Mouse (Mus musculus) embryo, embryonic 11 days (tissue): ENCODE measurements around the gene Ecsit.
"Not testable (repeated sequence)": the region's sequence is repeated elsewhere in the genome, so short reads cannot be mapped to it uniquely, and the experiment has no call there.

Experiments used
- DNase-seq: peaks from one replicate; pipeline ENCODE4 v3.0.0-alpha.2; 2015

Gene Ecsit

DNA sequence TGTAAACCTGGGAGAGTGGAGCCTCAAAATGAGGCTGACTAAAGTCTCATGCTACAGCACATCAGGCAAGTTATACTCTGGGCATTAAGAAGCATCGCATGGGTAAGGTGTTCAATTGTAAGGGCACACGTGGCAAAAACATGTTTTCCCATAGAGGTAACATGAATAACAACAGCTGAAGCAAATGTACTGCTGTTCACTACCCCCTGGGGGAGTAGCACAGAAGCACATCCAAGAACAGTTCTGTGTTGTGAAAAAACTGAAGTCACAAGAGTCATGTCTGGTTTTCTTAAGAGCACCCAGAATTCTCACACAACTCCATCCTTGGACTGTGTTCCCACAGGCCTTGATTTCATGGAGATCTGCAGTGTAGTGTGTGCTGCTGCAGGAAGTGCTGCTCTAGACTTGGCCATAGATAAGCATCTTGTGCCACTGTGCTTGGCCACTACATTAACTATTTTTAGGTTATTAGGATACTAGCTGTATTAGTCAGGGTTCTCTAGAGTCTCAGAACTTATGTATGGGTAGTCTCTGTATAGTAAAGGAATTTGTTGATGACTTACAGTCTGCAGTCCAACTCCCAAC is 1.9 kb upstream of the Ecsit start:
- no peak for DNase-seq

DNA sequence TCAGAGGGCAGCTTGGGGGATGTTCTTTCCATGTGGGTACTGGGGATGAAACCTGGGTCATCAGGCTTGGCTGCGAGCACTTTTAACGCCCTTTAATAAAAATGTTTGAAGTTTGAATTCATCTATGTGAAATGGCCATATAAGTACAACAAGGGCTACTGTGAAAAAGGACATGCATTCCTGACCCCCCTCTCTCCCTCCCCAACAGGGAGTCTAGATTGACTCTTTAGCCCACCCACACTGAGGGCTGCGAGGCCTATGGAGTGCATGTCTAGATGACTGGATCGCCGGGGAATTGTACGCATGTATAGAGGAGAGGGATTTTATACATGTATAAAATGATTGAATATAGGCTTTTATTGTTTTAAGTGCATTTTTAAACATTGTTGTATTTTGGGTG is 774 bp upstream of the Ecsit start:
- DNase-seq = no peak

DNA sequence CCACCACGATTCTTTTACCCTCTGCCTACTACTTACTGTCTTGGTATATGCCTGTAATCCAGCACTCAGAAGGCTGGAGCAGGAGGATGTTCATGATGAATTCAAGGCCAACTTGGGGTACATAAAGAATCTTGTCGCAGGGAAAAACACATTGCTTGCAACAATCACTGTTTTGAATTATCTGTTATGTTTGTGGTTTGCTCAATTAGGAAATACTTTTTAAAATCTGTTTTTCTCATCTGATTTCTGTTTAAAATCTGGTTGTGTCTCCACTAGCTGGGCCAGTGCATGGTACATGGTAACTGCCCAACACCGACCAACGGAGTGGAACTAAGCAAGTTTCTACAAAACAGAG is 594 bp downstream of the Ecsit start:
- DNase-seq = no peak

DNA sequence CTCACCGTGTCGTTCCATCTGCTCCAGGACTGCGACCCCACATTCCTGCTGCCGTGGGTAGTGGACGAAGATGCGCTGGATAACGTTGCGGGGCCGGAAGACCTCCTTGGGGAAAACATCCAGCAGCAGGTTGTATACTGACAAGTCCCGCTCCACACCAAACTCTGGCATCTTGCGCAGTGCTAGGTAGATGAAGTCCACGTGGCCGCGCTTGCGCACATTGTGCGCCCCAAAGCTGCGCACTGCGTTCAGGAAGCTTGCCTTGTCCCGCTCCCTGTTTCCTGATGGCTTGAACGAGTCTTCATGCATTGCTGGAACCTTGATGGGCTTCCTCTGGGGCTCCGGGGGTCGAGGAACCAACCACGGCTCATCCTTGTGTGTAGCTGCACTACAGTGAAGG is 9.0 kb downstream of the Ecsit start:
- DNase-seq = no peak

DNA sequence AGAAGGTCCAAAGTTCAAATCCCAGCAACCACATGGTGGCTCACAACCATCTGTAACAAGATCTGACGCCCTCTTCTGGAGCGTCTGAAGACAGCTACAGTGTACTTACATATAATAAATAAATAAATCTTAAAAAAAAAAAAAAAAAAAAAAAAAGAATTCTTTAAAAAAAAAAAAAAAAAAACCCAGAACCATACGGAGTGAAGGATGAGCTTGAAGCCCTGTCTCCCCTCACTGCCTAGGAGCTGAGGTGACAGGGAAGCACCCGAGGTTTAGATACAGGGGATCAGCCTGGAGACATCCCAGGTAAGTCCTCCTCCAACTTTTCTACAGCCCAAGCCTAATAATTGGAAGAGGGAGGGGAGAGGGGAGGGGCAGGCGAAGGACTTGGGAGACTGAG is 9.5 kb downstream of the Ecsit start:
- DNase-seq = not testable (repeated sequence)

DNA sequence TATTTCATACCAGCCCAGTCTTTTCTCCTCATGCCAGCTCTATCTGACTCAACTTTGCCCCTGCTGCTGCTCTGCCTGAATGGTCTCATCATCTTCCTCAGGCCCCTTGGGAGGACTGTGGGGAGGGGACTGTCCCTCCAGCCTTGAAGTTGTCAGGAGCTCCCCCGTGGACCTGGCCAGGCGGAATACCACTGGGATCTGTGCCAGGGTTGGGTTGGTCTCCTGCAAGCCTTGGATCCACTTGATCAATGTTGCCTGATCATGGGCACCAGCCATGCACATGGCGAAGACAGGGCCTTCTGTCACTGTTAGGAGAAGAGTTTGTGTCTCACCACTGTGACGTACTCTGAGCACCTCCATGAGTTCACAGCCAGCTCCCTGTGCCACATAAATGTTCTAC is 13.0 kb downstream of the Ecsit start:
- no peak for DNase-seq

DNA sequence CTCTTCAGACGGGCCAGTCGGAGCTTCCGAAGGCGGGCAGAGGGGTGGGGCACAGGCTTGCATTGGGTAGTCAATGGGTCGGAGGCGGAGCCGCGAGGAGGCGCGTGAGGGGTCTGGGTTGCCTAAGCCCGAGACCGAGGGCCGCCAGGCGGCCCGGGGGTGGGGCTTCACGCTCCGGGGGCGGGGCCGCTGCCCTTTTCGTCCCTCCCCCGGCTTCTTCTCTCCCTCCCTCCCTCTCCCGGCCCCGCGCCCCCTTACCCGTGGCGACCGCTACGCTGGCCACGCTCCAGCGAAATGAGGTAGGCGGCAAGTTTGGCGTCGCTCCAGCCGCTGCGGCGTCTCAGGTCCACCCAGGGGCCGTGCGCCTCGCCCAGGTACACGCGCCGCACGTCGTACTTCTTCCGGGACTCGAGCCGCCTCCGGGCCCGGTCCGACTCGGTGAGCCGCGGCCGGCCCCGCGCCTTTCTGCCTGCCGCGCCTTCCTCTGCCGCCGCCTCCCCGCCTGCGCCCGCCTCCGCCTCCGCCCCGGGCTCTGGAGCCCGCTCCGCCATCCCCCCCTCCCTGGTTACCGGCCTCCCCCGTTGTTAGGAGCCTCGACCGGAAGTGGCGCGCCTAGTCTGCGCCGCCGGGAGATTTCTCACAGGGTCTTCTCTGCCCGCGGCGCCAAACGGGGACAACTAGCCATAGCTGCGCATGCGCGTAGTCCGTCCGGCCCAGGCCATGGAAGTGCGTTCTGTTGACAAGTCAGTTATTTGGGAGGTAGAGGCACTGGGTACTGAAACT is 14.3 kb downstream of the Ecsit start, which contains the start of the genes Gm49318 and Zfp653:
Gm49318 (minus strand) TSS at position 469 of the 783 bp plus-strand sequence.
Zfp653 (minus strand) TSS at position 586 of the 783 bp plus-strand sequence.
- DNase-seq = peak; percentile 99

DNA sequence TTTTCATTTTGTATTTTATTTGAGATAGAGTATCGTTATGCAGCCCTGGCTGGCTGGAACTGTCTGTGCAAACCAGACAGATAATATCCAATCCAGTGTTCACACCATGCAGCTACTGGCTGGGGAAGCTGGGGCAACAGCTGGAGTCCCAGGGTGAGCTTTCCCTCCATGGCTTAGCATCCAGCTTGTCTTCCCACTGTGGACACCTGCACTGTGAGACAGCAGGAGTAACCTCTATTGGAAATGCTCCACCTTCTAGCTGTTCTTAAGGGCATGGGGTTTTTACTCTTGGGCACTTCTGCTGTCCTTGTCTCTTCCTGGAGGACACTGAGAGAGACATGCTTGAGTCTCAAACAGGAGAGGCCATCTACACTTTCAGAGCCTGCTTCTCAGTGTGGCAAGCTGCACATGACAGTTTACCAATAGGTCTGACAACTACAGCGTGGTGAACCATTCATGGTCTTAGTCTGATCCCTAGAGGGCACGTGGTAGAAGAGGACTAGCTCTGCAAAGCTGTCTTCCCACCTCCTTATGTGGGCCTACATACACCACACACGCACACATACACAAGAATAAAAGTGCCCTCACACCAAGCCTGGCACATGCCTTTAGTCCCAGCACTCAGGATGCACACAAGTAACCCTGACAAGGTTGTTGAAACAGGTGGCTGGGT is 15.2 kb downstream of the Ecsit start:
- no peak for DNase-seq

DNA sequence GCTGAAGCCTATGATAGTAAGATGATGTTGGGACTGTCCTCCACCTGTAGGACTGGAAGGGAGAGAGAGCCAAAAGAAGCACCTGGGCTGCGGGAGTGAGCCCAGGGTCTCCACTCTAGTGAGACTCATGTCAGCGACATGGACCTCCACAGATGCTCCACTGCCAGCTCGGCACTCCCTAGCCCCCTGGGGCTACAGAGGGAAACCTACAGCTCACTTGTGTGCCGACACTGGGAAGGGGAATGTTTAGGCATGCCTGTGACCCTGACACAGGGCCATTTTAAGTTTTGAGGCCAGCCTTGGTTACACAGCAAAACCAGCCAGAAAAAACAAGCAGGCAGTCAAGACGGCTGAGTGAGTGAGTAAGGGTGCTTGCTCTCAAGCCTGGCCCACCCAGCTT is 18.0 kb downstream of the Ecsit start:
- DNase-seq = no peak

DNA sequence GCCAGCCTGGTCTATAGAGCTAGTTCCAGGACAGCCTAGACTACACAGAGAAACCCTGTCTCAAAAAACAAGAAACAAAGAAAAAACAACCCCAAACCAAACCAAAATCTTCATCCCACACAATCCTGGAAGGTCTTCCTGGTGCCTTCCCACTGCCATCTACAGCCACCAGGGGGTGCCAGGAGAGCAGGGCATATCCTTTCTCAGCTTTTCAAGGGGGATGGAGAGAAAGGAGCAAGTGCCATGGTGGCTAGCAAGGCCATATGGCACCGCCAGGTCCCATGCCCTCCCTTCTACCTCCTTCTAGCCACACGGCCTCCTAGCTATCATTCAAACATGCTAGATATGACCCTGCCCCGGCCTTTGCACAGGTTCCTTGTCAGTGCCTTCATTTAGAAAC is 18.8 kb downstream of the Ecsit start:
- DNase-seq = peak; percentile 59

DNA sequence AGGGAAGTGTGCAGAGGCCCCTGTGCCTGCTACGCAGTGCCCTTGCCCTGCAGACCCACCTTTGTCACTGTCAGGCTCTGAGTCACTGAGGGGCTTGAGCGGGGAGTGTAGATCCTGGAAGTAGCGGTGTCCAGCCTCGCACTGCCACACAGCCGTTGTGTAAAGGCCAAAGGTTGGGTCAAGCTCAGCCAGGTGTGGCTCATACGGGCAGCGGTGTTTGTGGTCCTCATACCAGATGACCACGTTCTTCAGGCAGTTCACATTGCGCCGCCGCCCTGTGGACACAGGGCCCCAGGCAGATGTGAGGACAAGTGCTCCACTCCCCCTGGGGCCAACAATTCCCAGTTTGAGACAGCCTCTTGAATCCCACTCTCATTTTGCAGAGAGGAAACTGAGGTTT is 19.6 kb downstream of the Ecsit start:
- DNase-seq = no peak

DNA sequence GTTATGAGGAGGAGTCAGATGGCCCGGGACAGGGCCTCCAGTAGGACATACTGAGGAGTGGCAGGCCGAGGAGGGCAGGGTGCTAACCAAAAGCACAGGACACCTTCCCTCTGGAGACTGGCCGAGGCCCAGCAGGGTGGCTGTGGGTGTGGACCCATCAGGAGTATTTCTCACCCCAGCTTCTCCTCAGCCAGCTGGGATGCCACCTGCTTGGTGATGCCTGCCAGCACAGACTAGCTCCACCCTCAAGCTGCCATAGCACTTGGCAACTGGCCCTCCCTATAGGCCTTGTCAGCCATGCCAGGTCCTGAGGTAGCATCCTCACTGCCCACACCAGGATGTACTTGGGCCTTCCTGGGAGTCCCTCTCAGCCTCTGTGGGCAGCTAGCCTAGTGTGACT is 20.9 kb downstream of the Ecsit start:
- DNase-seq = no peak

DNA sequence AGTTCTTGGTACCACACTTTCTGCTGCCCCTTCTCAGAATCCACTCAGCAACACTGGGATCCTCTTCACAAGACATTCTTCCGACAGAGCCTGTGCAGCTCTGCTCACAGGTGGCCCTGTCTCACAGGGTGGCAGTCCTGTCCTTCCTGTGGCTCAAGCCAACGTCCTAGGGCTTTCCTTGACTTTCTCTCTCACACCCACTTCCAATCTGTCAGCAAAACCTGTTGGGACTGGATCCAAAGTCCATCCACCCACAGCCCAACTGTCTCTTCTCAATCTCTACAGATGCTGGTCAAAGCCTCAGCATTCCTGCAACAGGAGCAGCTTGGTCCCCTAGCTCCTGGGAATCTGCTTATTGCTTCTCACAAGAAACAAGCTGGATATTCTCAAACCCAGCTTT is 23.9 kb downstream of the Ecsit start:
- no peak for DNase-seq

DNA sequence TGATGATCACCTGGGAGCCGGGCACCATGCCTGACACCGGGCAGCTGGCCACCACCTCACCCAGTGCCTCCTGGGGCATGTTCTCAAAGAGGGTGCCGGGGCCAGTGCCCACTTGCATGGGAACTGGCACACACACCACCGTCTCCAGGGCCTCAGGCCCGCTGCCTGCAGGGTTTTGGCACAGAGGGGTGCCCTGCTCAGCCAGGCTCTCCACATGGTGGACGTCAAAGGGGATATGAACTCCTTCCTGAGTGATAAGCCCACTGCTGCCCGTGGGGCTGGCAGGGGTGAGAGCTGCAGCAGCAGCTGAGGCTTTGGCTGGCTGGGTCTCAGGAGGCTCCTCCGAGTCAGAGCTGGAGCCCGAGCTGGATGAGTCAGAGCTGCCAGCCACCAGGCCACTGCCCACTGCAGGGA is 27.2 kb downstream of the Ecsit start:
- no peak for DNase-seq

DNA sequence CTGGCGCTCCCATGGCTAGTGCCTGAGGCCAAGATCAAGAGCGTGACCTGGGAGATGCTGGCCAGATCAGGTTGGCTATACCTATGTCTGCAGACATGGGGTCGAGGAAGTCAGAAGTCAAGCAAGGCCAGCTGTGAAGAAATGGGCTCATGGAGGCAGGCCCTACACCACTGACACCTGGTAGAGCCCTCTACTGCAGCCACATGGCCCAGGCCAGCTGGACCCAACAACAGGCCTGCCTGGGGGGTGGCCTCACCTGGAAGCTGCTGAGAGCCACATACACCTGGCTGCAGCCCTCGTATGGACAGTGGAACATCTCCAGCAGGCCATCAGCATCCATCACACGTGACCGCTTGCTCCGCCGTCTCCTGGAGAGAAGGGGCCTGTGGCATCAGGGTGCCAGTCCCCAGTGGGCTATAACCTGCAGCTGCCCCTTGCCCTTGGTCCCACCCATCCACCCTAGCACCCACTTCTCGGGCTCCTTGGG is 28.2 kb downstream of the Ecsit start:
- no peak for DNase-seq

DNA sequence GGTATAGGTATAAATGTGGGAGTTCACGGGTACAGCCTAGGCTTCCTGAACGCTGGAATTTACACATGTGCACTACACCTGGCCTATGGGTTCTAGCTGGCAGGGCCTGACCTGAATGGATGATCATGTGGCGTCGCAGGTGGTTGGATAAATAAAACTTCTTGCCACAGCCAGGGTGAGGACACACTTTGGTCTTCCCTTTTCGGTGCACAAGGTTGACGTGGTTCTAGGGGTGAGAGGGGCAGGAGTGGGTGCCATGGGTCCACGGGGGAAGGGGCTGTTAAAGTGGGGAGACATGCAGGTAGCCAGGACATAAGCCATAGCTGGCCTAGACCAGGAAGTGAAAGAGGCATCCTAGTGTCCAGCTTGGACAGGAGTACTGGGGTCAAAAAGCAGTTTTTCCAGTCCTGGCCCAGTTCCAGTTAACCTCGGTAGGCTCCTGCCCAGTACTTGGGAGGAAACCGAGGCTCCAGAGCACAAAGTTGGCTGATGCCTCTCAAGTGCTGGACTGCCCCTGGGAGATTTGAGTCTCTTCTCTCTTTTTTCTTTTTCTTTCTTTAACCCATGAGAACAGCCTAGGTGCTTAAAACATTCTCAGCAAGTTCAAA is 28.8 kb downstream of the Ecsit start:
- DNase-seq = no peak

DNA sequence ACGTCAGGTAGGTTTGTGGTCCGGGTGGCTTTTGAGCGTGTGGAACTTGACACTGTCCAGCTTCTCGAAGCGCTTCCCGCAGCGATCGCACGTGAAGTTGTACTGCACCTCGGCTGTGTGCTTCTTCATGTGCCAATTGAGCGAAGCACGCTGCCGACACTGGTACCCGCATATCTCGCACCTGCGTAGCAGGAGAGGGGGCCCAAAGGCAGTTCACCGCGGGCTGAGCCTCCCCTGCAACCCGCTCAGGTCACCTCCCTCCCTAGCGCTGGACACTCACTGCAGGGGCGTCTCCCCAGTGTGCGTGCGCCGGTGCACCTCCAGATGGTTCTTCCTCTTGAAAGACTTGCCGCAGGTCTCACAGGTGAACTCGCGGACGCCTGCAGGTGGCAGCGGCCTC is 29.5 kb downstream of the Ecsit start:
- DNase-seq = no peak

DNA sequence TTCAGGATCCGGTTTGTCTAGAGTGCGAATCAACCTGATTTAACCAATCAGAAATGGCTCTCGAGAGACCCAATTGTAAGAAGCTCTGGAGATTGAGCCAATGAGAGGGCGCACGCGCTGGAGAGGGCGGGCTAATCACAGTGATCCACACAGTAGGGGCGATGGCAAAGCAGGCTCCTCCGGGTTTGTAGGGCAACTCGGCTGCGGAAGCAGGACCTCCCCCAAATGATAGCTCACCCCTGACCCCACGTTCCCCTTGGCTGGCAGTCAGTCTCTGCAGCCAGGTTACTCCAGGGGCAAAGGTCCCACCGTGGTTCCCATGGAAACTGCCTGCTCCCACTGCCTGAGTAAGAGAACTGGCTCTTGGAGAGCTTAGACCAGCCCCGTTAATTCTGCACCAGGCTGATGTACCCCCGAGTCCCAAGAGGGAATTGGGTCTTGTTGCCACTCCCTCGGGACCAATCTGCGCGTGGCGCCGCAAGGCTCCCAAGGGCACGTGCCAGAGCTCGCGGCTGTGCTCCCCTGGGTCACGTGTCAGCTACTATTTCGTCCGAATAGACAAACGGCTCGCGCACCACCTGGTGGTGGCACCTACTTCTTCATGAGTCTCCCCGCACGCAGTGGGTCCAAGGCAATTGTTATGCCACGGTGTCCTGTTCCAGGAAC is 30.7 kb downstream of the Ecsit start:
- peak; percentile 92 for DNase-seq

DNA sequence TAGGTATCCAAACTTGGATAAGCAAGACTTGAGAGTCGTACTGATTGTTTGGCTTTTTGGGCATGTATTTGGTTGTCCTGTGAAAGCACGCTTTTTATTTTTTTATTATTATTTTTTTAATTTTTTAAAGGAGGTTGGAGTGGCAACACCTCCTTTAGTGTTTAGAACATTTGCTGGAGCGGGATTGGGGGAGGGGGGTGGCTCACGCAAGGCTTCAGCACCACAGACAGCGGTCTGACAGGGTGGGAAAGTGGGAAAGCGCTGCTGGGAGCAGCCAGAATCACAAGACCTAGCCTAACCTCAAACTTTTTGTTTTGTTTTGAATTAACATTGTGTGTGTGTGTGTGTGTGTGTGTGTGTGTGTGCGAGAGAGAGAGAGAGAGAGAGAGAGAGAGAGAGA is 31.6 kb downstream of the Ecsit start:
- peak; percentile 63 for DNase-seq

DNA sequence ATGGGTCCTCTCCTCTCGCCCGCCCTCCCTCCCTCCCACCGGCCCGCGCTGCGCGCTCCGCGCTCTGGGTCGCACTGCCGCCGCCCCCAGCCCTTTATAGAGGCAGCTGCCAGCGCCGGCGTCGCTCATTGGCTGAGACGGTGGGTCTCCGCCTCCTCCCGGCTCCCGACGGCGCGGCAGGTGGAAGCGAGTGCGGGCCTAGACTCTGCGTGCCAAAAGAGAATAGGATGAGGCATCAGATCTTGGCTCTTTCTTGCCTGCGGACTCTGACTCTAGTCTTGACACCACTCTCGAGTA is 33.3 kb downstream of the Ecsit start, which contains the start of gene Elavl3:
Elavl3 (minus strand) TSS at position 66 of the 297 bp plus-strand sequence.
- peak; percentile 85 for DNase-seq

DNA sequence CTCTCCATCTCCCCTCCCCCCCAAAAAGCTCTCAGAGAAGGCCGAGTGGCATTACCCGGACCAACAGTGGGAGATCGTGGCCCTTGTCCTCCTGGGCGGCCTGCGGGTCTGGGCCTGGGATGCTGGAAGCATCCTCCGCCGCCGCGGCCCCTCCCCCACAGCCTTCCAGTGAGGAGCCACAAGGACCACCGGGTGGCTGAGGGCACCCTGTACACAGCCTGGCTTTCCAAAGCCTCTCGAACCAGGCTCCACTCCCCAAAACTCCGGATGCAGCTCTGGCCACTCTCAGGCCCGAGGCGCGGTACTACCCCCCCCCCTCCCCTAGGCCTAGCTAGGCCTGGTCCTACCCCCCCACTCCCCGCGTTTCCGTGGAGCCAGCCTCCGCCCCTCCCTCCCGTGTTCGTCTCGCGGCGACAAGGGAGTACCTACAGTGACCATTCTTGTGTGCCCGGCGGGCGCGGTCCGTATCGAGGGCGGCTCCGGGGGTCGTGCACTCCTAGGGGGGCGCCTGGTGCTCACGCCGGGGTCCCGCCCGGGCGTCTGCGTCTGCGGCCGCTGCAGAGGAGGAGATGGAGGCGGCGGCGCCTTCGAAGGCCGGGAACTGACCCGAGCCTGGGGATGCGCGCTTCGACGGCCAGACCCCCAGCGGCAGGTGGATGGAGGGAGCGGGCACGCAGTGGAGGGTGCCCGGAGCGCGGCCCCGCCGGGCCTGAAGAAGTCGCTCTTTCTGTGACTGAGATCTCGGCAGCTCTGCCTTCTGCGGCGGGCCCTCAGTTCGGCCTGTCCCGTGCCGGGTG is 33.9 kb downstream of the Ecsit start:
- peak; percentile 52 for DNase-seq

DNA sequence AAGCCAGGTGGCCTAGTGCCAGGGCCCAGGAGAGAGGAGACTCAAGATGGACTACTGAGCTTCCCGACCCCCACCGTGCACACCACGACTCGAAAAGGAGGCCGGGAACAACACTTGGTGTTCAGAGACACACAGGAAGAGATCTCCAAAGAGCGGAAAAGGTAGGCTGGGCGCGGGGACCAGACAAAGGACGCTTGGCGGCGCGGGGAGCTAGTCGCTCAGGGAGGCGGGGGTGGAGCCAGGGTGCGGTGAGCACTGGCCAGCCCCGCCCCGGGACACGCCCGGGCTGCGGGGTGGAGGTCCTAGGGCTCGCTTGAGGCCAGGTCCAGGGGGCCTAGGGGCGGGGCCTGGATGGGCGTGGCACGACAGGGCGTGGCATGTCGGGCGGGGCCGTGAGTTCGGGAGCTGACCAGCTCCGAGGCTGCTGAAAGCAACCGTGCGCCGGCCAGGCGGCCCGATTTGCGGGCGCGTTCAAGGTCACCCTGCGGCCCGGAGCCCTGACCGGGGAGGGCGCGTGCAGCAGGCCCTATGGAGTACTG is 34.8 kb downstream of the Ecsit start:
- DNase-seq = peak; percentile 87
